Mouse (Mus musculus) ES-E14 (cell line): ENCODE measurements around the gene Myh3. TPM values are rescaled to one million over a fixed set of nuclear protein-coding genes. Genes with fewer than 3 reads are reported as not detected.

ENCODE experiments used
- DNase-seq: peaks from one replicate; pipeline ENCODE4 v3.0.0-alpha.2; 2013; ENCODE audit warnings: low read depth, low spot score
- H3K27ac ChIP-seq: 2 replicates; pipeline ENCODE4 v1.5.1; 2012; ENCODE audit warnings: low read depth, mild to moderate bottlenecking, low read length, moderate library complexity, mixed read lengths; ENCODE audit not compliant: poor library complexity, insufficient read depth, severe bottlenecking
- H3K36me3 ChIP-seq: 2 replicates; pipeline ENCODE4 v1.6.1; 2012; ENCODE audit warnings: mild to moderate bottlenecking, low read length, moderate library complexity, mixed read lengths; ENCODE audit not compliant: control insufficient read depth, poor library complexity, insufficient read depth, severe bottlenecking
- H3K4me1 ChIP-seq, 2 experiments: fragments of 150-350 bp in 1 of 2; sonication (generic) in 1 of 2; 2 replicates each; pipeline ENCODE4 v1.6.1; 2012; ENCODE audit warnings: low read length in 2 of 2, mild to moderate bottlenecking in 1 of 2, mixed read lengths in 1 of 2; ENCODE audit not compliant: control insufficient read depth in 2 of 2, insufficient read depth in 2 of 2, poor library complexity in 1 of 2
- H3K4me3 ChIP-seq, 2 experiments: fragments of 150-350 bp in 1 of 2; sonication (generic) in 1 of 2; 2 replicates each; pipeline ENCODE4 v1.5.1; 2012; ENCODE audit warnings: low read length in 2 of 2, low read depth in 1 of 2, mild to moderate bottlenecking in 1 of 2, mixed read lengths in 1 of 2; ENCODE audit not compliant: insufficient read depth in 1 of 2, poor library complexity in 1 of 2, severe bottlenecking in 1 of 2
- H3K9ac ChIP-seq: 2 replicates; pipeline ENCODE4 v1.6.1; 2012; ENCODE audit warnings: low read depth, mild to moderate bottlenecking, low read length, mixed read lengths; ENCODE audit not compliant: poor library complexity, insufficient read depth, severe bottlenecking
- H3K9me3 ChIP-seq: fragments of 150-350 bp; sonication (generic); 2 replicates; pipeline ENCODE4 v1.6.1; 2012; ENCODE audit warnings: low read depth, mild to moderate bottlenecking, low read length; ENCODE audit not compliant: control insufficient read depth, insufficient read depth
- CHD2 ChIP-seq: IDR thresholded peaks from 2 replicates; pipeline ENCODE4 v1.6.1; 2014; ENCODE audit warnings: mild to moderate bottlenecking, low read depth, low read length, inconsistent platforms
- HCFC1 ChIP-seq: IDR thresholded peaks from 2 replicates; pipeline ENCODE4 v1.6.1; 2012; ENCODE audit warnings: low read length, inconsistent platforms, borderline replicate concordance; ENCODE audit not compliant: insufficient read depth
- MAFK ChIP-seq: IDR thresholded peaks from 2 replicates; pipeline ENCODE4 v1.6.1; 2014; ENCODE audit warnings: mild to moderate bottlenecking, low read depth, low read length, inconsistent platforms; ENCODE audit not compliant: insufficient read depth
- ZC3H11A ChIP-seq: IDR thresholded peaks from 2 replicates; pipeline ENCODE4 v1.6.1; 2012; ENCODE audit warnings: low read depth, mild to moderate bottlenecking, inconsistent platforms, low read length, borderline replicate concordance
- ZNF384 ChIP-seq: IDR thresholded peaks from 2 replicates; pipeline ENCODE4 v1.6.1; 2012; ENCODE audit warnings: low read depth, low read length, inconsistent platforms
- in situ Hi-C, 2 experiments: fragments of 600-800 bp; cut with MboI; formaldehyde crosslinking; loops; one replicate each; pipeline ENCODE4 v1.15.1; 2025; ENCODE audit warnings: low sequenced_read_pairs in 2 of 2, inconsistent platforms in 1 of 2; ENCODE audit not compliant: unreplicated experiment in 2 of 2
- total RNA-seq: library from RNA; depleted of rRNA; stranded (reverse); fragments of 300-350 nt; gene quantifications from 2 replicates; pipeline ENCODE4 v1.2.3, GENCODE M21; 2012

Myh3 gene
- total RNA-seq, 1 experiment, result 1.3 TPM

DNA sequence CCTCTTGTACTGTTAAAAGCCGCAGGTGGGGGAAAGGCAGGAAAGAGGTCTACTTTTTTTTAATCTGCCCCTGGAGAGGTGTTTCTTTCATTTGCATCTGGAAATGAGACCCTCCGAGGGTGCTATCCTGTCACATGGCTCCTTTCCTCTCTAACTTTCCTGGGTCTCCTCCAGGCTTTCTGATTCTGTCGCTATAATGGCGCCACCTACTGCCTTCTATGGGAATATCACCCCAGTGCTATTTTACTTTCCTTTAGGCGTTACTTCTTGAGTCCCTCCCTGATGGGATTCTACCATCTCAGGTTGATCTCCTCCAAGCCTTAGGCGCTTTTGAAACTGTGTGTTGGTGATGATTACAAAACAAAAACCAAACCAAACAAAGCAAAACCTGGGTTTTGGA, 22.1 kb downstream of the Myh3 start:
- in situ Hi-C loops, result no loop called here

DNA sequence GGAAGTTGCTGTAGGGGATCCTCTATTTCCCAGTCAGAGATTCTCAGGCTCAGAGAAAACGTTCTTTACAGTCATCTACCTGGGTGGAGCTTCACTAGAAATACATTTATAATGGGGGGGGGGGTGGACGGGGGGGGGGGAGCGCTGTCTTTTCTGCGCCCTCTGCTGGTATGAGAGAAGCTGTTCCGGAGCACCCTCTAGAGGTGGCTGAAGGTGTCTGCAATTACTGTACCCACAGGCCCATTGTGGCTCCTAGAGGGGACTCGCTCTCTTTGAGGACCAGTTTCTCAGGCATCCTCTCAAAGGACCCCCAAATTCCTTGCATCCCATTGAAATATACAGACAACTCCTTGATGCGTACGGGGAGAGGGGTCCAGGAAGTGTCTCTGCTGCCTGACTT, 23.6 kb downstream of the Myh3 start:
- Histone ChIP-seq H3K4me1 (peaks cover 0 to 3% of the 10 kb centered on the region in 2 experiments; a peak in 1 of 4 replicates), H3K9ac (no peak overlapping the region), H3K36me3 (no peaks in the 10 kb centered on the region), H3K9me3 (no peaks in the 10 kb centered on the region), H3K4me3 (no peak overlapping the region), H3K27ac (no peak overlapping the region)
- no peak for TF ChIP-seq MAFK
- no peak for TF ChIP-seq CHD2
- no peak for TF ChIP-seq ZNF384
- no peak for TF ChIP-seq ZC3H11A
- no peak for TF ChIP-seq HCFC1
- DNase-seq, result no peak
- in situ Hi-C loops, result no loop called here

More for the DNA sequence above, 22.1 kb downstream of the Myh3 start:
- Histone ChIP-seq H3K9me3 (no peaks in the 10 kb centered on the region), H3K9ac (no peak overlapping the region), H3K27ac (no peak overlapping the region), H3K4me3 (no peak overlapping the region), H3K4me1 (peaks cover 0 to 3% of the 10 kb centered on the region in 2 experiments; a peak in 1 of 4 replicates), H3K36me3 (no peaks in the 10 kb centered on the region)
- DNase-seq, result peak; percentile 66
- no peak for TF ChIP-seq MAFK
- peak; percentile 24; the same call in 1 of the 2 replicates for TF ChIP-seq ZC3H11A

DNA sequence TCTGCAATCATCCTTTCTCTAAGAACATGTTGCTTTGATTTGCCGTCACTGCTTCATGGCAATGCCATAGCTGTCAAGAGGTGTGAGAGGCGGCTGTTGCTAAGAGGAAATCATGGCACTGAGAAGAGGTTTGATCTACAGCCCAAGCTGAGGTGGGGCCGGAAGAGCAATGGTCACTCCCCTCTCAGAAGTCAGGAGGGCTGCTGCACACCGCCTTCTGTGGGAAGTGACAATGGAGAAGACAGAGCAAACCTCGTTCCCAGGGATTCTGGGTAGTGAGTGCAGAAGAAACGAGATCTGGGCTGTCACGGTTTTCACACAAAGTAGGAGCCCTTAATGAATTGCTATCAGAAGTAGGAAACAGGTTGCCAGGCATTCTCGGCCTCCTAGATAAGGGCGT, 25.2 kb downstream of the Myh3 start:
- no peak for DNase-seq

DNA sequence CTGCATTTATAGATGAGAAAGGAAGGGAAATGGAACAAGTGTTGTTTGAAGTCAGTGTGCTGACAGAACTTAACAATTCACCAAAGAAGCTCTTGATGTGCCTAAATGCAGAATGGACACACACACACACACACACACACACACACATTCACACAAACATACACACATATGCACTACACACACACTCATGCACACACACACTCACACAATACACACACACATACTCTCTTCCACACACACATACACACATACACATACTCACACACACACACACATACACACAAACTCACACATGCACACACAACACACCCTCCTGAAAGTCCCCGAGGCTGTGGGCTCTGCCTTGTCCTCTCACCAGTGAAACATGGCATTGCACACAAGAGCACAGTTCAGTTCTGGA, 26.1 kb downstream of the Myh3 start:
- Histone ChIP-seq H3K4me1 (peaks cover 0 to 3% of the 10 kb centered on the region in 2 experiments; a peak in 1 of 4 replicates), H3K36me3 (no peaks in the 10 kb centered on the region), H3K27ac (no peak overlapping the region), H3K9ac (no peak overlapping the region), H3K9me3 (no peaks in the 10 kb centered on the region), H3K4me3 (no peak overlapping the region)
- TF ChIP-seq ZNF384, result no peak
- TF ChIP-seq HCFC1, result no peak
- TF ChIP-seq CHD2, result no peak
- no peak for TF ChIP-seq MAFK
- no peak for TF ChIP-seq ZC3H11A
- DNase-seq, result no peak
- in situ Hi-C loops, result no loop called here

More for the DNA sequence above, 25.2 kb downstream of the Myh3 start:
- Histone ChIP-seq H3K9ac (no peak overlapping the region), H3K9me3 (no peaks in the 10 kb centered on the region), H3K27ac (no peak overlapping the region), H3K4me3 (no peak overlapping the region), H3K36me3 (no peaks in the 10 kb centered on the region), H3K4me1 (peaks cover 0 to 3% of the 10 kb centered on the region in 2 experiments; a peak in 1 of 4 replicates)
- TF ChIP-seq ZNF384, result no peak
- TF ChIP-seq ZC3H11A, result no peak
- no peak for TF ChIP-seq MAFK
- TF ChIP-seq HCFC1, result no peak
- TF ChIP-seq CHD2, result no peak
- in situ Hi-C loops, result no loop called here

DNA sequence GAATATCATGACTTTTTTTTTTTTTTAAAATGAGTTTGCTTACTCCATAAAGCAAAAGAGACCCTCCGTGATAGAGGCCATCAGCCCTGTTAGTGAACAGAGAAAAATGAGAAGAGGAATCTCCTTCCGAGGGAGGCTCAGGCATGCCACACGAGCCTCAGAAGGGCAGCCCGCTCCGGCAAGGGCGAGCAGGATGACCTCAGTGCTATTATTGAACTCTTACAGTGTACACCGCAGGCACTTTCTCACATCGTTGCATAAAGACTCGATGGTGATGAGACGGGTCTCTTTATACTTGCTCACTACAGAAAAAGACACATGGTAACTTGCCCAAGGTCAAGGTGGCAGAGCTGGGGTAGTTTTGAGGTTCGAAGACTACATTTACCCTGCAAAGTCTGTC, 26.6 kb downstream of the Myh3 start:
- H3K4me1 ChIP-seq, result peaks cover 0 to 3% of the 10 kb centered on the region in 2 experiments; a peak in 1 of 4 replicates
- no peaks in the 10 kb centered on the region for H3K36me3 ChIP-seq
- no peak overlapping the region for H3K4me3 ChIP-seq
- in situ Hi-C loops, result no loop called here
- no peak overlapping the region for H3K9ac ChIP-seq
- no peak overlapping the region for H3K27ac ChIP-seq
- TF ChIP-seq ZC3H11A (no peak), ZNF384 (no peak), CHD2 (no peak), MAFK (no peak), HCFC1 (no peak)
- no peak for DNase-seq
- H3K9me3 ChIP-seq, result no peaks in the 10 kb centered on the region
